Mouse (Mus musculus) thymus, postnatal 10 days (tissue): Measurements from ENCODE around the gene Aatf.

Source experiments
- DNase-seq, 2 experiments: peaks; one replicate each; pipeline ENCODE4 v3.0.0; 2021; ENCODE audit warnings: low spot score in 2 of 2

Gene Aatf

GRCm38 (mm10) chr11:84373122-84373521, 140.2 kb downstream of the Aatf start:
- no peak for DNase-seq
